Mouse (Mus musculus) spleen, adult 2 months (tissue): ENCODE measurements around the gene Lst1.

Experiments used
- CTCF ChIP-seq: fragments of 200-500 bp; IDR thresholded peaks from 2 replicates; pipeline ENCODE4 v1.5.1; 2011; ENCODE audit warnings: mild to moderate bottlenecking, inconsistent platforms; ENCODE audit not compliant: insufficient read depth, insufficient read length, insufficient replicate concordance; ENCODE audit errors: extremely low read depth
- POLR2A ChIP-seq: fragments of 200-500 bp; IDR thresholded peaks from 2 replicates; pipeline ENCODE4 v1.6.1; 2011; ENCODE audit warnings: low read depth, low read length, inconsistent platforms

- no peak for TF ChIP-seq POLR2A
- no peak for TF ChIP-seq CTCF
Measured at GRCm38 (mm10) chr17:35192924-35193323, 4.7 kb upstream of the Lst1 start.
